Mouse (Mus musculus): ENCODE results near the gene Abhd17a. TPM values are rescaled to one million over a fixed set of nuclear protein-coding genes. Genes with fewer than 3 reads are reported as not detected.

Gene Abhd17a
- 97.0 and 104 TPM in 2 replicates for polyA plus RNA-seq (2015; fragmentation: Nextera tagmentation; extraction: Ambion mirVana)

GRCm38 (mm10) chr10:80589879-80590854 is at the start of gene Abhd17a:
Abhd17a (minus strand) TSS chr10:80590341.
- Histone ChIP-seq H3K27me3 (no peaks in the 10 kb centered on the region), H3K36me3 (peaks cover 15% of the 10 kb centered on the region), H3K9me3 (no peaks in the 10 kb centered on the region), H3K27ac (peak within 1 kb of the TSS; percentile 79), H3K4me3 (peak within 1 kb of the TSS; percentile 93), H3K4me2 (peak within 1 kb of the TSS; percentile 93), H3K9ac (peak within 1 kb of the TSS; percentile 93), H3K4me1 (peaks cover 34% of the 10 kb centered on the region)
- WGBS, result under 1% methylated on average over 71 of the region's 73 CpGs
- ATAC-seq (ENCODE audit: insufficient number of reproducible peaks, low FRiP score, low TSS enrichment, low read depth), result peak; percentile 94

DNA sequence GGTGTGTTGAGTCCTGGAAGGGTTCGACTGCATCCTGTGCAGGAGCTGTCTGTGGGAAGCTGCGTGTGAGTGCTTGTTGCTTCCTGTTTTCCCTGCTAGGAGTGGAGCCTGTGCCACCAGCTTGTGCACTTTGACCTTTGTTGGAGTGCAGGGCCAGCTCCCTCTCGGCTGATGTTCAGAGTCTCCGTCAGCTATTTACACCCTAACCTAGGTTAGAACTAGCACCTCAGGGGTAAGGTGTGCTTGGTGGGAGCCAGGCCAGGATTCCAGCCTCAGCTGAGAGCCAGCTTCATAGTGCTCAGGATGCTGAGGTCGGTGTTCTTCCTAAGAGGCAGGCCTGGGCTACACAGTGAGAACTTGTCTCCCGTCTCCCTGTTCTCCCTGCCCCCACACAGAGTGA is 45.2 kb upstream of the Abhd17a start:
- Histone ChIP-seq H3K9me3 (no peaks in the 10 kb centered on the region), H3K4me3 (no peak overlapping the region), H3K9ac (no peak overlapping the region), H3K4me2 (no peak overlapping the region), H3K27me3 (no peaks in the 10 kb centered on the region), H3K36me3 (peaks cover 74% of the 10 kb centered on the region), H3K4me1 (no peaks in the 10 kb centered on the region; the same call in 1 of the 2 replicates), H3K27ac (no peak overlapping the region)
- no peak for ATAC-seq (ENCODE audit: insufficient number of reproducible peaks, low FRiP score, low TSS enrichment, low read depth)
- WGBS, result 83% methylated on average over 6 of the region's 6 CpGs

- H3K4me3 ChIP-seq, result no peak overlapping the region
- WGBS, result 86% methylated on average over 9 of the region's 9 CpGs
- H3K9ac ChIP-seq, result no peak overlapping the region
- no peaks in the 10 kb centered on the region for H3K27me3 ChIP-seq
- peaks cover 34% of the 10 kb centered on the region for H3K4me1 ChIP-seq
- peaks cover 21% of the 10 kb centered on the region for H3K36me3 ChIP-seq
- ATAC-seq (ENCODE audit: insufficient number of reproducible peaks, low FRiP score, low TSS enrichment, low read depth), result no peak
- no peaks in the 10 kb centered on the region for H3K9me3 ChIP-seq
- H3K27ac ChIP-seq, result no peak overlapping the region
- no peak overlapping the region for H3K4me2 ChIP-seq
These were observed 38.8 kb upstream of the Abhd17a start for GRCm38 (mm10) chr10:80628925-80629324.

DNA sequence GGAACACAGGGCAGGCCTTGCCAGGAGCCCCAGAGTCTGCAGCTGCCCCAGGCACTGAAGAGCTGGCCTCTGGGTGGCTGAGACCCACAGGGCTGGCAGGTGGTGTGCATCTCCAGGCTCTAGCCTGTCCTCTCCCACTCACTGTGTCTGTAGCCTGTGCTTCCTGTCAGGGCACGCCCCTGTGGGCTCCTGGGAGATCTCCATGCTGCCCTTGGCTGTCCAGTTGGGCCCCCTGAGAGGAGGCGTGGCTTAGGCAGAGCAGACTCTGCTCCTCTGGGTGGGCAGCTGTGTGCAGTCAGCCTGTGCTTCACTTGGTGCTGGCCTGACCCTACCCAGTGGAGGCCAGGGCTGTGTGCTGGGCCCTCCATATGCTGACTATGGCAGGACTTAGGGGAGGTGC is 37.5 kb upstream of the Abhd17a start:
- Histone ChIP-seq H3K27ac (no peak overlapping the region), H3K36me3 (peaks cover 16% of the 10 kb centered on the region), H3K4me3 (no peak overlapping the region), H3K9me3 (no peaks in the 10 kb centered on the region), H3K4me2 (no peak overlapping the region), H3K9ac (no peak overlapping the region), H3K4me1 (peaks cover 42% of the 10 kb centered on the region), H3K27me3 (no peaks in the 10 kb centered on the region)
- ATAC-seq (ENCODE audit: insufficient number of reproducible peaks, low FRiP score, low TSS enrichment, low read depth), result peak; percentile 32
- 66% methylated on average over 2 of the region's 2 CpGs for WGBS

DNA sequence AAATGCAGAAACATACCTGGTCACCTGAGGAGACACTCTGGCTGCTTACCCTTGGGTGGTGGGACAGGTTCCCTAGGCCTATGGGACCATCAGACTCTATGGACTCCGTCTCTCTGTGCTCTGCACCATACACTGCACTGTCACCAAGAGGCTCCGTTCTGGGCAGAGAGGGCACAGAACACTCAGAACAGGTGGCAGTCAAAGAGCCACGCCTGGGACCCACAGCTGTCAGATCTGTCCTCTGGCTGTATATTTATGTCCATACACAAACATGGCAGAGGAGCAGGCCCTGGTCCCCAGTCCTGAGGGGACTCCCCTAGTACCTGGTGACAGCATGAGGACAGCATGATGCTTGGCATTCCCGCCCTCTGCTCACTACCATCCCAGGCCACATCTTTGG is 35.6 kb upstream of the Abhd17a start:
- no peaks in the 10 kb centered on the region for H3K9me3 ChIP-seq
- H3K27me3 ChIP-seq, result no peaks in the 10 kb centered on the region
- no peak overlapping the region for H3K4me3 ChIP-seq
- WGBS, result 84% methylated on average over 4 of the region's 4 CpGs
- H3K4me1 ChIP-seq, result peaks cover 48% of the 10 kb centered on the region
- peaks cover 11% of the 10 kb centered on the region; the same call in 1 of the 2 replicates for H3K36me3 ChIP-seq
- ATAC-seq (ENCODE audit: insufficient number of reproducible peaks, low FRiP score, low TSS enrichment, low read depth), result no peak
- no peak overlapping the region for H3K9ac ChIP-seq
- no peak overlapping the region for H3K4me2 ChIP-seq
- no peak overlapping the region for H3K27ac ChIP-seq

GRCm38 (mm10) chr10:80623457-80624191 is 33.5 kb upstream of the Abhd17a start:
- peak overlapping the region; percentile 91 for H3K4me2 ChIP-seq
- ATAC-seq (ENCODE audit: insufficient number of reproducible peaks, low FRiP score, low TSS enrichment, low read depth), result no peak
- H3K4me1 ChIP-seq, result peaks cover 44% of the 10 kb centered on the region
- no peaks in the 10 kb centered on the region for H3K9me3 ChIP-seq
- H3K27ac ChIP-seq, result peak overlapping the region; percentile 87
- H3K9ac ChIP-seq, result peak overlapping the region; percentile 89
- H3K36me3 ChIP-seq, result no peaks in the 10 kb centered on the region
- 7% methylated on average over 15 of the region's 15 CpGs for WGBS
- no peaks in the 10 kb centered on the region for H3K27me3 ChIP-seq
- peak overlapping the region; percentile 94 for H3K4me3 ChIP-seq

DNA sequence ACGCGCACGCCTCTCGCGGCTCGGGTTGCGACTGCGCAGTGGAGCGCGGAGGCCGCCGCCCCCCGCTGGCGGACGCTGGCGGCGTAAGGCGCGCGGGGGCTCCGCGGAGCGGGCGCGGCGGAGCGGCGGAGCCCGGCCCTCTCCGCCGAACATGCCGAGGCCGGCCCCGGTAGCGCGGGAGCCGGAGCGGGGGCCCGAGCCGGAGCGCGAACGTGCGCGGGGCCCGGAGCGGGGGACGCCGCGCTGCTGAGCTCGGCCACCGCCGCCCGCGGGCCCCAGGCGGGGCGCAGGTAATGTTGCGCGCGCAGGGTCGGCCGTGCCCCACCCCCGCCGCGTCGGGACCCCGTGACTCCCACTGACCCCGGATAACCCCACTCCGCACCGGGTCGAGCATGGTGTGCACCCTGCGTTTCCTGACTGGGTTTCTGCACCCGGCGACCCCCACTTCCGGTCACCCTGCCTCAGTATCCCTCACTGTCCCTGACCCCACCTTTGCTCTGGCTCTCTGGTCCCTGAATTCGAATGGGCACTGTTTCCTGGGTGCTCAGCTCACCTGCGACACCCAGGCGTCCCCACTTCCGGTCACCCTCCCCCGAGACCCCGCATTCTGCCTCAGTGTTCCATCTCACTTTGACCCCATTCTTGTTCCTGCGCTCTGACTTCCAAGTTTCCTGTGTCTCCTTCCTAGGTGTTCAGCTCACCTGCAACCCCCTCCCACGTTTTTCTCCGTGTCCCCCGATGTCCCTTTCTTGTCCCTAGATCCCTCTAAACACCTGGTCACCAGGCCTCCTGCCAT is 32.7 kb upstream of the Abhd17a start, which contains the start of gene Csnk1g2:
TSS of gene Csnk1g2 (plus strand) at position 178 of the 796 bp plus-strand sequence.
- H3K9me3 ChIP-seq, result no peaks in the 10 kb centered on the region
- H3K4me1 ChIP-seq, result peaks cover 41% of the 10 kb centered on the region
- H3K36me3 ChIP-seq, result no peaks in the 10 kb centered on the region
- no peak for ATAC-seq (ENCODE audit: insufficient number of reproducible peaks, low FRiP score, low TSS enrichment, low read depth)
- H3K9ac ChIP-seq, result peak within 1 kb of the TSS; percentile 89
- H3K27ac ChIP-seq, result peak within 1 kb of the TSS; percentile 96
- WGBS, result under 1% methylated on average over 66 of the region's 85 CpGs
- peak within 1 kb of the TSS; percentile 94 for H3K4me3 ChIP-seq
- H3K27me3 ChIP-seq, result no peaks in the 10 kb centered on the region
- peak within 1 kb of the TSS; percentile 91 for H3K4me2 ChIP-seq

DNA sequence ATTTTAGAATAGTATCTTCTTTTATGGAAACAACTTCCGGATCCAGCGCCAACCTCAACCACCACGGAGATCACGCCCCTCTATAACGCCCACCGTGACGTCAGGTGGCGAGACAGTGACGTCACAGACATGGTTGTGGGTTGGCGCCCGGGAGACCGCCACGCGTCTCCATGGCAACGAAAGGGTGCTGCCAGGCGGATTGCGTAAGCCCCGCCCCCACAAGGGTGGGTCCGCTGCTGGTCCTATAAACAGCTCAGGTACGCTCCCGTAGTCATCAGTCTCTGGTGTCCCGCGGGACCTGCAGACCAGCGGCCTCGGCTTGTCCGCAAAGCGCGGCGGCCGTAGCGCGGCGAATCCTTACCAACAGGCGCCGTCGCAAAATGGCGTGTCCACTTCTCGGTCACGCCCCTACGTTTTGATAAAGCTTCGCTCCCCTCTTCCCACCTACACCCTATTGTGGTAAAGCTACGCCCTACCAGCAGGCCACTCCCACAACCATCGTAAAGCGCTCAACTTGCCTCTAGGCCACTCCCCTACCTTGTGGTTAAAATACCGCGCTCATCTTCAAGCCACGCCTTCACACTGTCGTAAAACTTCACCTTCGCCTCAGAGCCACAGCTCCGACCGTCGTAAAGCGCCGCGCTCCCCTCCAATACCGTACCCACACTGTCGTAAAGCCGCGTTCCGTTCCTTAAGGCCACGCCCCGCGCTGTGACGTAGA is 32.0 kb upstream of the Abhd17a start:
- H3K4me2 ChIP-seq, result peak overlapping the region; percentile 56
- peaks cover 33% of the 10 kb centered on the region for H3K4me1 ChIP-seq
- ATAC-seq (ENCODE audit: insufficient number of reproducible peaks, low FRiP score, low TSS enrichment, low read depth), result peak; percentile 96
- H3K9me3 ChIP-seq, result no peaks in the 10 kb centered on the region
- under 1% methylated on average over 64 of the region's 64 CpGs for WGBS
- H3K27ac ChIP-seq, result peak overlapping the region; percentile 96
- no peak overlapping the region; the same call in 1 of the 2 replicates for H3K9ac ChIP-seq
- H3K27me3 ChIP-seq, result no peaks in the 10 kb centered on the region
- H3K36me3 ChIP-seq, result no peaks in the 10 kb centered on the region
- peak overlapping the region; percentile 94 for H3K4me3 ChIP-seq

DNA sequence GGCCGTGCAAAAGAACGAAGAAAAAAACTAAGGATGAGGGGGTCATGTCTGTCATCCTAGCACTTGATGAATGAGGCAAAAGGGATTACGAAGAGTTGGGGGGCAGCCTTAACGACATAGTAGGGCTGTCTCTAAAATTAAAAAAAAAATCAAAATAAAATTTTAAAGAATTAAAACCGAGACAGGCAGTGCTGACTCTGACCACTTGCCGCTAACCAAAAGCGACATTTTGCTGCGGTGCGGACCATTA is 31.5 kb upstream of the Abhd17a start:
- 2% methylated on average over 9 of the region's 9 CpGs for WGBS
- Histone ChIP-seq H3K9ac (peak overlapping the region; percentile 26; the same call in 1 of the 2 replicates), H3K4me2 (peak overlapping the region; percentile 56), H3K4me3 (peak overlapping the region; percentile 94), H3K9me3 (no peaks in the 10 kb centered on the region), H3K27ac (peak overlapping the region; percentile 96), H3K36me3 (no peaks in the 10 kb centered on the region), H3K4me1 (peaks cover 33% of the 10 kb centered on the region), H3K27me3 (no peaks in the 10 kb centered on the region)
- no peak for ATAC-seq (ENCODE audit: insufficient number of reproducible peaks, low FRiP score, low TSS enrichment, low read depth)

DNA sequence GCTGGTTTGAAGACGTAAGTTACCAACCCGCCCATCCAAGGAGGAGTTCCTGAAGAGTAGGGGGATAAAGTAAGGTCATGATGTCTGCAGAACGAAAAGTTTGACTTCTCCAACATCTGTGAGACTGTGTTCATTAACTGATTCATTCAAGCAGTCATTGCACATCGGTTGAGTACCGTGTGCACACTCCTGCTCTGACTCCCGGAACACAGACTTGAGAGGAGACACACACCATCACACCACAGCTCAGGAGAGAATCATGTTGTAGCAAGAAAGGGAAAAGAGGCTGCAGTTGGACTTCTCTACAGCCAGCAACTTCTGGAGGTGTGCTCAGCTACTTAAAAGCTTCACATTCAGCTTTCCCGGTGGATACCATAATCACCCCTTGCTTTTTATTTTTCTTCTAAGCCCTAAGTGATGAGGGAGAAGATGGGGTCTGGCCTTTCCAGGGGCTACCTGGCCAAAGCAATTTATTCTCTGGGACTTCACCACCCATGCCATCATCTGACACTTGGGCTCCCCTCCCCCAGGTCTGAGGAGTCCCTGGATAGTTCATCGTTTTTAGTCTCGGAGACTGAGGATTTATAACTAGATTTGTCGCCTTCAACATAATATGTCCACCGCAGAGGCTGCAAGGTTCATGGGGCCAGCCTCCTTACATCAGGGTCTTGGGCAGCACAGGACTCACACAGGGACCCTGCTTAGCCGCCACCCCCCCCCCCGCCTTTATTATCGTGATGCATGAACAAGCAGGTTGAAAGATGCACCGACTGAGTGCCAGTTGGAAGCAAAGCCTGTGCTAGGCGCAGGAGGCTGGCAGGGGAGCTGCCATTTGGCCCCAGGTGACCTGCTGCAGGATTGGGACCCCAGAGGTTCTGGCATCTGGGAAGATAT is 30.9 kb upstream of the Abhd17a start:
- no peak for ATAC-seq (ENCODE audit: insufficient number of reproducible peaks, low FRiP score, low TSS enrichment, low read depth)
- Histone ChIP-seq H3K36me3 (0 out of 2 replicates have a peak, but pooled peaks cover 2% of the 10 kb centered on the region), H3K4me1 (peaks cover 33% of the 10 kb centered on the region), H3K9ac (peak overlapping the region; percentile 26; the same call in 1 of the 2 replicates), H3K27me3 (no peaks in the 10 kb centered on the region), H3K4me3 (peak overlapping the region; percentile 94), H3K4me2 (peak overlapping the region; percentile 56), H3K27ac (peak overlapping the region; percentile 96), H3K9me3 (no peaks in the 10 kb centered on the region)
- WGBS, result 53% methylated on average over 16 of the region's 16 CpGs
